Mouse (Mus musculus) CH12.LX (cell line): ENCODE measurements at regions not wholly inside any gene's neighbourhood (a gene's known extent, or its start where the extent isn't known, plus 50 kb on each side); places are given as distances from the start of the nearest gene placed in this dataset.

Experiments used
- DNase-seq: peaks from one replicate; pipeline ENCODE4 v3.0.0-alpha.2; 2013; ENCODE audit errors: extremely low read depth
- H3K27ac ChIP-seq: 2 replicates; pipeline ENCODE4 v1.5.1; 2012; ENCODE audit warnings: low read depth, mild to moderate bottlenecking, control low read depth, moderate library complexity; ENCODE audit not compliant: insufficient read depth
- H3K27me3 ChIP-seq: replicated peaks from 2 replicates; pipeline ENCODE3; 2012; ENCODE audit warnings: inconsistent platforms
- H3K36me3 ChIP-seq, 2 experiments: replicated peaks in 1 of 2; 2 replicates each; pipeline versions ENCODE3 to v1.6.1; 2012; ENCODE audit warnings: inconsistent platforms in 1 of 2, low read length in 1 of 2, mild to moderate bottlenecking in 1 of 2, mixed read lengths in 1 of 2, moderate library complexity in 1 of 2; ENCODE audit not compliant: control insufficient read depth in 1 of 2, insufficient read depth in 1 of 2
- H3K4me1 ChIP-seq, 2 experiments: 2 replicates each; pipeline ENCODE4 v1.6.1; 2012; ENCODE audit warnings: inconsistent platforms in 1 of 2, moderate library complexity in 1 of 2; ENCODE audit not compliant: insufficient read depth in 2 of 2, control insufficient read depth in 1 of 2
- H3K4me2 ChIP-seq: 2 replicates; pipeline ENCODE4 v1.6.1; 2012; ENCODE audit warnings: low read depth, mild to moderate bottlenecking, control low read depth; ENCODE audit not compliant: poor library complexity, insufficient read depth, severe bottlenecking
- H3K4me3 ChIP-seq, 3 experiments: fragments of 150-350 bp in 1 of 3; sonication (generic) in 1 of 3; replicated peaks in 1 of 3; 2 replicates each; pipeline versions ENCODE3 to v1.5.1; 2011 to 2012; ENCODE audit warnings: low read depth in 2 of 3, low read length in 2 of 3, mild to moderate bottlenecking in 2 of 3, moderate library complexity in 2 of 3, control low read depth in 1 of 3, improper control_type of control experiment in 1 of 3, inconsistent platforms in 1 of 3, mixed read lengths in 1 of 3; ENCODE audit not compliant: poor library complexity in 1 of 3
- H3K79me2 ChIP-seq: replicated peaks from 2 replicates; pipeline ENCODE4 v1.6.1; 2012; ENCODE audit warnings: mild to moderate bottlenecking, moderate library complexity; ENCODE audit not compliant: control insufficient read depth, poor library complexity, insufficient read depth, severe bottlenecking; ENCODE audit errors: extremely low read depth
- H3K9ac ChIP-seq: 2 replicates; pipeline ENCODE4 v1.6.1; 2012; ENCODE audit warnings: low read depth, mild to moderate bottlenecking, control low read depth, moderate library complexity; ENCODE audit not compliant: insufficient read depth
- H3K9me3 ChIP-seq: replicated peaks from 2 replicates; pipeline ENCODE3; 2012; ENCODE audit warnings: low read length, inconsistent platforms, mixed read lengths
- BHLHE40 ChIP-seq: IDR thresholded peaks from 2 replicates; pipeline ENCODE4 v1.6.1; 2011; ENCODE audit warnings: mild to moderate bottlenecking, low read depth, low read length, improper control_type of control experiment
- CTCF ChIP-seq, 2 experiments: IDR thresholded peaks in 1 of 2; conservative IDR thresholded peaks in 1 of 2; 2 replicates each; pipeline ENCODE4 v1.5.1; 2011 to 2012; ENCODE audit warnings: low read depth in 2 of 2, low read length in 2 of 2, improper control_type of control experiment in 1 of 2, inconsistent platforms in 1 of 2, mild to moderate bottlenecking in 1 of 2, moderate library complexity in 1 of 2
- ETS1 ChIP-seq: conservative IDR thresholded peaks from 2 replicates; pipeline ENCODE4 v1.6.1; 2012; ENCODE audit warnings: low read depth, mild to moderate bottlenecking, inconsistent platforms, low read length, improper control_type of control experiment, moderate library complexity
- JUND ChIP-seq: conservative IDR thresholded peaks from 2 replicates; pipeline ENCODE4 v1.6.1; 2011; ENCODE audit warnings: low read depth, low read length, improper control_type of control experiment
- KAT2A ChIP-seq: IDR thresholded peaks from 2 replicates; pipeline ENCODE4 v1.6.1; 2012; ENCODE audit warnings: low read length, improper control_type of control experiment, inconsistent platforms; ENCODE audit not compliant: insufficient replicate concordance
- MAFK ChIP-seq: IDR thresholded peaks from 2 replicates; pipeline ENCODE4 v1.6.1; 2011; ENCODE audit warnings: low read length, improper control_type of control experiment; ENCODE audit not compliant: insufficient replicate concordance
- PAX5 ChIP-seq: IDR thresholded peaks from 2 replicates; pipeline ENCODE4 v1.6.1; 2012; ENCODE audit warnings: low read length, inconsistent platforms, mixed read lengths
- RAD21 ChIP-seq: IDR thresholded peaks from 2 replicates; pipeline ENCODE4 v1.6.1; 2011; ENCODE audit warnings: low read depth, mild to moderate bottlenecking, low read length, improper control_type of control experiment, moderate library complexity
- RCOR1 ChIP-seq: conservative IDR thresholded peaks from 2 replicates; pipeline ENCODE4 v1.6.1; 2012; ENCODE audit warnings: low read depth, mild to moderate bottlenecking, inconsistent platforms, low read length, improper control_type of control experiment
- SMC3 ChIP-seq: IDR thresholded peaks from 2 replicates; pipeline ENCODE4 v1.6.1; 2011; ENCODE audit warnings: low read depth, low read length, improper control_type of control experiment
- TBP ChIP-seq: conservative IDR thresholded peaks from 2 replicates; pipeline ENCODE4 v1.6.1; 2011; ENCODE audit warnings: low read depth, low read length, improper control_type of control experiment
- UBTF ChIP-seq: IDR thresholded peaks from 2 replicates; pipeline ENCODE4 v1.6.1; 2012; ENCODE audit warnings: low read depth, mild to moderate bottlenecking, inconsistent platforms, low read length, improper control_type of control experiment, moderate library complexity
- ZNF384 ChIP-seq: IDR thresholded peaks from 2 replicates; pipeline ENCODE4 v1.6.1; 2012; ENCODE audit warnings: low read depth, low read length, improper control_type of control experiment, inconsistent platforms
- dilution Hi-C: fragments of 300-500 bp; cut with MboI; formaldehyde crosslinking; loops from 2 replicates; pipeline ENCODE4 v1.14.3; 2020; ENCODE audit warnings: low sequenced_read_pairs; ENCODE audit not compliant: extremely low pct_unique_long_range_greater_than_20kb, extremely low pct_ligation_motif_present
- in situ Hi-C: fragments of 300-500 bp; cut with MboI; formaldehyde crosslinking; loops from 3 replicates; pipeline ENCODE4 v1.14.3; 2019; ENCODE audit warnings: low sequenced_read_pairs, low pct_ligation_motif_present, low pct_unique_long_range_greater_than_20kb, mixed read lengths

- no peak overlapping the region for H3K4me3 ChIP-seq
- dilution Hi-C loops = loop anchor here (25.0 kb wide), 1 partner anchor 360 kb away; the partner anchor contains the start of gene Gadd45g
- peaks cover 6 to 28% of the 10 kb centered on the region in 2 experiments for H3K4me1 ChIP-seq
- peak; percentile 27; the same call in 1 of the 2 replicates for TF ChIP-seq ETS1
- peak; percentile 53 for TF ChIP-seq BHLHE40
- TF ChIP-seq PAX5 = no peak
- TF ChIP-seq ZNF384 = peak; percentile 27; the same call in 1 of the 2 replicates
- no peaks in the 10 kb centered on the region for H3K9me3 ChIP-seq
- no peak overlapping the region for H3K4me2 ChIP-seq
- H3K9ac ChIP-seq = no peak overlapping the region
- H3K27ac ChIP-seq = no peak overlapping the region
- DNase-seq = no peak
- H3K27me3 ChIP-seq = no peaks in the 10 kb centered on the region
- H3K79me2 ChIP-seq = no peaks in the 10 kb centered on the region
- in situ Hi-C loops = no loop called here
- no peaks in the 10 kb centered on the region for H3K36me3 ChIP-seq
Measured at GRCm38 (mm10) chr13:52196917-52197316, 334.2 kb downstream of the Diras2 start.

GRCm38 (mm10) chr13:52198649-52199348 lies 332.3 kb downstream of the Diras2 start:
- H3K4me3 ChIP-seq = no peak overlapping the region
- H3K79me2 ChIP-seq = no peaks in the 10 kb centered on the region
- H3K4me1 ChIP-seq = peaks cover 6 to 28% of the 10 kb centered on the region in 2 experiments
- no peak for TF ChIP-seq MAFK
- no peak for TF ChIP-seq TBP
- peak; percentile 53 for TF ChIP-seq SMC3
- TF ChIP-seq RAD21 = peak; percentile 39
- TF ChIP-seq UBTF = no peak
- TF ChIP-seq CTCF (conservative IDR thresholded peaks at IDR 0.05 in 1 of 2, IDR thresholded peaks at IDR 0.05 in 1 of 2; ENCODE audit: low read depth in 2 of 2, low read length in 2 of 2) = peak in 1 of 2 experiments; percentile 44; a peak in 2 of 4 replicates
- no peak for TF ChIP-seq PAX5
- no peak for TF ChIP-seq JUND
- in situ Hi-C loops (no loop called here), dilution Hi-C loops (loop anchor here (25.0 kb wide), 1 partner anchor 361 kb away; the partner anchor contains the start of gene Gadd45g)
- H3K9me3 ChIP-seq = no peaks in the 10 kb centered on the region
- no peak overlapping the region for H3K9ac ChIP-seq
- no peaks in the 10 kb centered on the region for H3K27me3 ChIP-seq
- no peaks in the 10 kb centered on the region for H3K36me3 ChIP-seq
- DNase-seq = no peak
- H3K27ac ChIP-seq = no peak overlapping the region
- no peak overlapping the region for H3K4me2 ChIP-seq

GRCm38 (mm10) chr13:52202372-52202771 lies 328.7 kb downstream of the Diras2 start:
- dilution Hi-C loops = no loop called here

More at GRCm38 (mm10) chr13:52202372-52202771, 328.7 kb downstream of the Diras2 start:
- H3K79me2 ChIP-seq = no peaks in the 10 kb centered on the region
- no peak overlapping the region for H3K27ac ChIP-seq
- DNase-seq = no peak
- no peak for TF ChIP-seq RCOR1
- TF ChIP-seq MAFK = no peak
- no peak for TF ChIP-seq TBP
- no peak for TF ChIP-seq BHLHE40
- no peak for TF ChIP-seq KAT2A
- no peak for TF ChIP-seq RAD21
- no peaks in the 10 kb centered on the region for H3K36me3 ChIP-seq
- no peaks in the 10 kb centered on the region for H3K9me3 ChIP-seq
- H3K27me3 ChIP-seq = no peaks in the 10 kb centered on the region
- H3K9ac ChIP-seq = no peak overlapping the region
- peaks cover 2 to 16% of the 10 kb centered on the region in 2 experiments; a peak in 3 of 4 replicates for H3K4me1 ChIP-seq
- in situ Hi-C loops = no loop called here
- H3K4me3 ChIP-seq = no peak overlapping the region
- H3K4me2 ChIP-seq = no peak overlapping the region
